Mouse (Mus musculus) thymus, adult 2 months (tissue): ENCODE results near the gene Tnn. TPM values are rescaled to one million over a fixed set of nuclear protein-coding genes. Genes with fewer than 3 reads are reported as not detected.

Experiments used
- DNase-seq: peaks from one replicate; pipeline ENCODE4 v3.0.0; 2021
- H3K27ac ChIP-seq: fragments of 200-500 bp; 2 replicates; pipeline ENCODE4 v1.5.1; 2012; ENCODE audit warnings: low read length, control low read depth; ENCODE audit not compliant: control insufficient read depth, insufficient read depth
- H3K27me3 ChIP-seq: fragments of 200-500 bp; 2 replicates; pipeline ENCODE4 v1.6.1; 2012; ENCODE audit warnings: mild to moderate bottlenecking, low read length, moderate library complexity, mixed read lengths; ENCODE audit not compliant: control insufficient read depth, insufficient read depth
- H3K36me3 ChIP-seq: fragments of 200-500 bp; 2 replicates; pipeline ENCODE4 v1.6.1; 2012; ENCODE audit warnings: mild to moderate bottlenecking, low read length, moderate library complexity; ENCODE audit not compliant: control insufficient read depth, insufficient read depth
- H3K4me1 ChIP-seq: fragments of 200-500 bp; replicated peaks from 2 replicates; pipeline ENCODE4 v1.6.1; 2012; ENCODE audit warnings: low read length; ENCODE audit not compliant: control insufficient read depth, insufficient read depth
- H3K4me3 ChIP-seq: fragments of 200-500 bp; 2 replicates; pipeline ENCODE4 v1.5.1; 2012; ENCODE audit warnings: mild to moderate bottlenecking, low read length, control low read depth, moderate library complexity; ENCODE audit not compliant: control insufficient read depth, insufficient read depth
- CTCF ChIP-seq: fragments of 200-500 bp; IDR thresholded peaks from 2 replicates; pipeline ENCODE4 v1.5.1; 2012; ENCODE audit warnings: mild to moderate bottlenecking, control low read depth, low read length, moderate library complexity, borderline replicate concordance; ENCODE audit not compliant: control insufficient read depth, poor library complexity, insufficient read depth; ENCODE audit errors: extremely low read depth
- POLR2A ChIP-seq: fragments of 200-500 bp; IDR thresholded peaks from 2 replicates; pipeline ENCODE4 v1.6.1; 2012; ENCODE audit warnings: mild to moderate bottlenecking, low read length, control low read depth, moderate library complexity; ENCODE audit not compliant: control insufficient read depth, poor library complexity, insufficient read depth; ENCODE audit errors: extremely low read depth
- WGBS: fragments of 180-500 bp; shearing (Covaris S2); methylation state at CpG from one replicate; pipeline ENCODE4 v1.1.7; 2018; 5-methylcytosine and 5-hydroxymethylcytosine counted together
- polyA plus RNA-seq: library from polyadenylated mRNA; depleted of rRNA; stranded (reverse); fragments of >200 nt; gene quantifications from 2 replicates; pipeline ENCODE4 v1.2.3, GENCODE M21; 2012; rRNA removed

Gene Tnn
- polyA plus RNA-seq, result 0.12 and 0.13 TPM in 2 replicates

- H3K27ac ChIP-seq, result no peak within 1 kb of the TSS
- TF ChIP-seq POLR2A (no peak), CTCF (no peak)
- H3K4me1 ChIP-seq, result no peaks in the 10 kb centered on the region
- H3K4me3 ChIP-seq, result no peak within 1 kb of the TSS
- DNase-seq, result no peak
- WGBS, result 75% methylated on average over 8 of the region's 8 CpGs
- H3K36me3 ChIP-seq, result no peaks in the 10 kb centered on the region
- no peaks in the 10 kb centered on the region for H3K27me3 ChIP-seq
Observed at GRCm38 (mm10) chr1:160153480-160153879, at the start of gene Tnn. Gene Tnn, minus strand, starts transcription at chr1:160153580.

- H3K27ac ChIP-seq, result peak overlapping the region; percentile 13; the same call in 1 of the 2 replicates
- under 1% methylated on average over 13 of the region's 13 CpGs for WGBS
- DNase-seq, result no peak
- peaks cover 9% of the 10 kb centered on the region for H3K36me3 ChIP-seq
- H3K27me3 ChIP-seq, result no peaks in the 10 kb centered on the region
- TF ChIP-seq CTCF (no peak), POLR2A (no peak)
- H3K4me1 ChIP-seq, result peaks cover 4% of the 10 kb centered on the region
- peak overlapping the region; percentile 88 for H3K4me3 ChIP-seq
Observed at GRCm38 (mm10) chr1:160195337-160195663, 41.9 kb upstream of the Tnn start.

GRCm38 (mm10) chr1:160194529-160195336 is 41.4 kb upstream of the Tnn start, which contains the start of gene Mrps14:
Gene Mrps14, plus strand, starts transcription at chr1:160195215.
- Histone ChIP-seq H3K36me3 (peaks cover 4% of the 10 kb centered on the region; the same call in 1 of the 2 replicates), H3K4me3 (peak within 1 kb of the TSS; percentile 88), H3K27me3 (no peaks in the 10 kb centered on the region), H3K4me1 (peaks cover 4% of the 10 kb centered on the region), H3K27ac (peak within 1 kb of the TSS; percentile 13; the same call in 1 of the 2 replicates)
- peak; percentile 84 for TF ChIP-seq CTCF
- TF ChIP-seq POLR2A, result peak; percentile 69; the same call in 1 of the 2 replicates
- WGBS, result 7% methylated on average over 31 of the region's 31 CpGs
- DNase-seq, result peak; percentile 98

- WGBS, result 41% methylated on average over 5 of the region's 5 CpGs
- H3K27me3 ChIP-seq, result no peaks in the 10 kb centered on the region
- H3K36me3 ChIP-seq, result no peaks in the 10 kb centered on the region
- no peak for TF ChIP-seq CTCF
- TF ChIP-seq POLR2A, result no peak
- no peak overlapping the region for H3K4me3 ChIP-seq
- H3K27ac ChIP-seq, result no peak overlapping the region
- no peaks in the 10 kb centered on the region for H3K4me1 ChIP-seq
- peak; percentile 4 for DNase-seq
Observed at GRCm38 (mm10) chr1:160184506-160184905, 31.1 kb upstream of the Tnn start.

GRCm38 (mm10) chr1:160181216-160181615 is 27.8 kb upstream of the Tnn start:
- Histone ChIP-seq H3K36me3 (no peaks in the 10 kb centered on the region), H3K27me3 (no peaks in the 10 kb centered on the region), H3K27ac (no peak overlapping the region), H3K4me3 (no peak overlapping the region), H3K4me1 (no peaks in the 10 kb centered on the region)
- DNase-seq, result no peak
- TF ChIP-seq POLR2A, result no peak
- TF ChIP-seq CTCF, result no peak
- 62% methylated on average over 4 of the region's 4 CpGs for WGBS

DNA sequence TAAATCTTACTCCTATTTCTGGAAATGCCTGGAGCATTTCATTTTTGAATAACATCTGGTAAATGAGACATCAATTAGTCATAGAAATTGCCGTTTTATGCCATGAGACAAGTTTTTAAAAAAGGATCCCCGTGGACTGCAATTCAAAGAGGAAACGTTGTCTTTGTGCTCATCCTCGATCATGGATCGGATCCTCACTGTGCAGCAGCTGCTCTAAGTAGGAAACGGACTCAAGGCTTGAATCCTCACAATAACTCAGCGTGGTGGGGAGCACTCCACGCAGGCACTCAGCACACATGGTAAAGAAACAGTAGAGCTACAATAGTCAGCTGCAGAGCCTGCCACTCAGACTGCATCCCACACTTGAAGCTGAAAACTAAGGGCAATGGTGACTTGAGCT is 23.5 kb upstream of the Tnn start:
- H3K27ac ChIP-seq, result no peak overlapping the region
- H3K27me3 ChIP-seq, result no peaks in the 10 kb centered on the region
- WGBS, result 92% methylated on average over 8 of the region's 8 CpGs
- no peak for DNase-seq
- TF ChIP-seq POLR2A (no peak), CTCF (no peak)
- no peak overlapping the region for H3K4me3 ChIP-seq
- no peaks in the 10 kb centered on the region for H3K36me3 ChIP-seq
- no peaks in the 10 kb centered on the region for H3K4me1 ChIP-seq
